Mouse (Mus musculus) embryonic facial prominence, embryonic 12.5 days (tissue): ENCODE measurements around the gene Dbn1. TPM values are rescaled to one million over a fixed set of nuclear protein-coding genes. Genes with fewer than 3 reads are reported as not detected.

Experiments
- ATAC-seq: fragments of 200-750 bp; cut with Nextera tagmentation; 2 replicates; pipeline ENCODE4 v1.8.0; 2017; ENCODE audit not compliant: insufficient number of reproducible peaks, insufficient read depth, low FRiP score, low TSS enrichment
- H3K27ac ChIP-seq: fragments of 300-500 bp; sonication (generic); 2 replicates; pipeline ENCODE4 v1.5.1; 2016; ENCODE audit warnings: mild to moderate bottlenecking
- H3K27me3 ChIP-seq: fragments of 300-500 bp; sonication (generic); 2 replicates; pipeline ENCODE4 v1.6.1; 2016; ENCODE audit warnings: mild to moderate bottlenecking, moderate library complexity
- H3K36me3 ChIP-seq: fragments of 300-500 bp; sonication (generic); 2 replicates; pipeline ENCODE4 v1.6.1; 2016; ENCODE audit warnings: mild to moderate bottlenecking
- H3K4me1 ChIP-seq: fragments of 300-500 bp; sonication (generic); 2 replicates; pipeline ENCODE4 v1.6.1; 2016
- H3K4me2 ChIP-seq: fragments of 300-500 bp; sonication (generic); replicated peaks from 2 replicates; pipeline ENCODE4 v1.6.1; 2016; ENCODE audit warnings: mild to moderate bottlenecking, moderate library complexity
- H3K4me3 ChIP-seq: fragments of 300-500 bp; sonication (generic); 2 replicates; pipeline ENCODE4 v1.5.1; 2016; ENCODE audit warnings: mild to moderate bottlenecking
- H3K9ac ChIP-seq: fragments of 300-500 bp; sonication (generic); 2 replicates; pipeline ENCODE4 v1.6.1; 2016; ENCODE audit warnings: mild to moderate bottlenecking, moderate library complexity
- H3K9me3 ChIP-seq: fragments of 300-500 bp; sonication (generic); 2 replicates; pipeline ENCODE4 v1.6.1; 2016; ENCODE audit warnings: mild to moderate bottlenecking, moderate library complexity
- WGBS: fragments of 180-500 bp; shearing (Covaris S2); methylation state at CpG from one replicate; pipeline ENCODE4 v1.1.7; 2016; 5-methylcytosine and 5-hydroxymethylcytosine counted together
- polyA plus RNA-seq: library from polyadenylated mRNA; unstranded; fragments of >200 nt; fragmentation: Nextera tagmentation; extraction: Ambion mirVana; gene quantifications from 2 replicates; pipeline ENCODE4 v1.2.1, GENCODE M21; 2016

Gene Dbn1
- polyA plus RNA-seq, 1 experiment from 2014 or later, result 383 TPM

- Histone ChIP-seq H3K36me3 (peaks cover 78% of the 10 kb centered on the region), H3K4me1 (peaks cover 25% of the 10 kb centered on the region), H3K27ac (no peak overlapping the region), H3K9me3 (no peaks in the 10 kb centered on the region), H3K9ac (no peak overlapping the region), H3K4me2 (no peak overlapping the region), H3K4me3 (no peak overlapping the region), H3K27me3 (no peaks in the 10 kb centered on the region)
- whole genome bisulfite sequencing, result 58% methylated on average over 11 of the region's 11 CpGs
- ATAC-seq, result no peak
These were observed 20.0 kb upstream of the Dbn1 start for GRCm38 (mm10) chr13:55507877-55508276.

DNA sequence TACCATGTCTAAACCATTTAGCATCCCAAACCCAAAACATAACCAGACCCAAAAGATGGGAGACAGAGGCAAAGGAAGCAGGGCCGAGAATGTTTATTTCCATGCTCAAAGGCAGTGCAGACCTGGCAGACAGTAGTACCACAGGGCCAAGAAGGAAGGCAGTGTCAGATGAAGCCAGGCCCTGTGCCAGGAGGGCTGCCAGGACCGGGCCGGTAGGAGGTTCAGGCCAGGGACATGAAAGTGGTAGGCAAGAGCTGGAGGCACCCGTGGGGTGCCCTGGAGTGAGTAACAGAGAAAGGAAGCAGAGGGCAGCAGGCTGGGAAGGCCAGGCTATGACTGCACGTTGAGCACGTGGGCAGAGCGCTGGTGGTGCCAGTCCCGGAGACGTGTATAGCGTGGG lies 18.8 kb upstream of the Dbn1 start:
- no peaks in the 10 kb centered on the region for H3K9me3 ChIP-seq
- whole genome bisulfite sequencing, result 96% methylated on average over 10 of the region's 10 CpGs
- no peak overlapping the region for H3K27ac ChIP-seq
- no peak overlapping the region for H3K9ac ChIP-seq
- no peak overlapping the region for H3K4me2 ChIP-seq
- no peak for ATAC-seq
- H3K4me3 ChIP-seq, result no peak overlapping the region
- H3K27me3 ChIP-seq, result no peaks in the 10 kb centered on the region
- peaks cover 18% of the 10 kb centered on the region for H3K4me1 ChIP-seq
- H3K36me3 ChIP-seq, result peaks cover 89% of the 10 kb centered on the region

DNA sequence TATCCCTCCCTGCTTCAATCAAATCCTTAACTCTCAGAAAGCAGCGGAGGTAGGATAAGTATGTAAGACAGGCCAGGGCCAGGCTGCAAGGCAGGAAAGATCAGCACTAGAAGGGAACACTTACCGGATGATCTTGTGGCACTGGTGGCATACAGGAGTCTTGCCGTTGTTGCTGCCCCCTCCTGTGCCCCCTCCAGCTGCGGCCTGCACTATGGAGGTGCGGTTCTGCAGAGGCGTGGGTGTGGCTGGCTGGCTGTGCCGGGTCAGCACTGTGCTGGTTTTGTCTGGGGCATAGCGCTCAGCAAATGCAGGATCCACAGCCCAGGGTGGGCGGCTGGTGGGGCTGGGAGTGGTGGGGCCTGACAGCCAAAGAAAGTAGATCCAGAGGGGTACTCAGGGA lies 17.9 kb upstream of the Dbn1 start:
- Histone ChIP-seq H3K9me3 (no peaks in the 10 kb centered on the region), H3K4me2 (no peak overlapping the region), H3K9ac (no peak overlapping the region), H3K4me1 (peaks cover 9% of the 10 kb centered on the region), H3K36me3 (peaks cover 97% of the 10 kb centered on the region), H3K27me3 (no peaks in the 10 kb centered on the region), H3K27ac (no peak overlapping the region), H3K4me3 (no peak overlapping the region)
- WGBS, result 94% methylated on average over 9 of the region's 9 CpGs
- ATAC-seq, result no peak

GRCm38 (mm10) chr13:55504390-55504789 lies 16.5 kb upstream of the Dbn1 start:
- no peaks in the 10 kb centered on the region for H3K27me3 ChIP-seq
- no peaks in the 10 kb centered on the region for H3K9me3 ChIP-seq
- no peak overlapping the region for H3K9ac ChIP-seq
- H3K4me3 ChIP-seq, result no peak overlapping the region
- no peak overlapping the region for H3K4me2 ChIP-seq
- peaks cover 94% of the 10 kb centered on the region for H3K36me3 ChIP-seq
- WGBS, result 88% methylated on average over 5 of the region's 5 CpGs
- no peak overlapping the region for H3K27ac ChIP-seq
- no peaks in the 10 kb centered on the region for H3K4me1 ChIP-seq
- no peak for ATAC-seq

DNA sequence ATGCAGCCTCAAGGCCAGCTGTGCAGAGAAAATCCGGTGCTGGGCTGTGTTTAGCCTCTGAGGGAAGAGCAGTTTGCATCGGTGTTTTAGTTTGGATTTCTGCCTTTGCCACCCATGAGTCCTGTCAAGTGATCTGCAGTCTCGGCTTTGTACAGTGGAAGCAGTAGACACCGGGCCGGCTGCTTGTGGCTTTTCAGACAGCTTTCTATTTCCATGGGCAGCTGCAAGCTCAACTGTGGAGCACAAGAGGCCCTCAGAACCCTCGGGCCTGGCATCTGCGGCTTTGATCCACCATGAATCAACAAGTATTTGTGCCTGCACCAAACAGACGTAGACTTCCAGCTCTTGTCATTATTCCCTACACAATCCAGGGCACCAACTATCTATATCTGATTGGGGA lies 14.5 kb upstream of the Dbn1 start:
- Histone ChIP-seq H3K27me3 (no peaks in the 10 kb centered on the region), H3K4me3 (no peak overlapping the region), H3K4me2 (no peak overlapping the region), H3K9me3 (no peaks in the 10 kb centered on the region), H3K4me1 (no peaks in the 10 kb centered on the region), H3K27ac (no peak overlapping the region), H3K36me3 (peaks cover 92% of the 10 kb centered on the region), H3K9ac (no peak overlapping the region)
- WGBS, result 85% methylated on average over 8 of the region's 8 CpGs
- ATAC-seq, result no peak

DNA sequence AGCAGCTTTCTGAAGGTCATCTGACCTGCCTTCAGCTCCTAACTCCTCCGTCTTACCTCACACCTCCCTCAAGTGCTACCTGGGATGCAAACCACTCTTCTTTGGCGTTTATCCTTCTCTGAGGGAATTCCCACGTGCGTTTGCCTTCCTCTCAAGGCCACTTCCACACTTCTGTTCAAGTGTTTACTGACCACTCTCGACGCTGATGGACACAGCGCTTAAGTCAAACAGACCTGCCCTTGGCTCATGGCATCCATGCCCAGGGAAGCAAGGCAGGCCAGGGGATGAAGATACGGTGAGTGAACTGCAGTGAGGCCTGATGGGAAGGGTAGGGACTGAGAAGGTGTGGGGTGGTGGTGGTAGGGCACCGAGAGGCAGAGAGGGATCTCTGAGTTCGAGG lies 12.7 kb upstream of the Dbn1 start:
- Histone ChIP-seq H3K4me1 (peaks cover 10% of the 10 kb centered on the region), H3K36me3 (peaks cover 78% of the 10 kb centered on the region), H3K9me3 (no peaks in the 10 kb centered on the region), H3K4me3 (no peak overlapping the region), H3K9ac (no peak overlapping the region), H3K27me3 (no peaks in the 10 kb centered on the region), H3K27ac (no peak overlapping the region), H3K4me2 (no peak overlapping the region)
- no peak for ATAC-seq
- WGBS, result 81% methylated on average over 10 of the region's 10 CpGs

GRCm38 (mm10) chr13:55498906-55499305 lies 11.0 kb upstream of the Dbn1 start:
- H3K36me3 ChIP-seq, result peaks cover 62% of the 10 kb centered on the region

DNA sequence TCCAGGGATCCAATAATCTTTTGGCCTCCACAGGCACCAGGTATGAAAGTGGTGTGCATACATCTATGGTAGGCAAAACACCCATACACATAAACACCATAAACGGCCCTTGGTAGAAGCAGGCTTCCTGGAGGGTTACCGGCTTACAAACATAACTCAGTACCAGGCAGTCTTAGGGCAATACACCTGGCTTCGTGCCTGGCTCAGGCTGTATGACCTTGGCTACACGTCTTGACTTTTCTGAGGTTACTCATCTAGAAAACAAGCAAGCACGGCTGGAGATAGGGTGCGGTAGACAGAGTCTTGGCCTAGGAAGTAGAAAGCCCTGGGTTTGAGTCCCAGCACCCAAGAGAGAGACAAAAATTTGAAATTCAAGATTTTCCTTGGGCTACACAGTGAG lies 8.8 kb upstream of the Dbn1 start:
- no peak for ATAC-seq

More at GRCm38 (mm10) chr13:55498906-55499305, 11.0 kb upstream of the Dbn1 start:
- Histone ChIP-seq H3K4me2 (no peak overlapping the region), H3K4me1 (peaks cover 20% of the 10 kb centered on the region), H3K4me3 (no peak overlapping the region), H3K27me3 (no peaks in the 10 kb centered on the region), H3K9ac (no peak overlapping the region), H3K27ac (no peak overlapping the region), H3K9me3 (no peaks in the 10 kb centered on the region)
- WGBS, result 61% methylated on average over 11 of the region's 11 CpGs
- ATAC-seq, result no peak

DNA sequence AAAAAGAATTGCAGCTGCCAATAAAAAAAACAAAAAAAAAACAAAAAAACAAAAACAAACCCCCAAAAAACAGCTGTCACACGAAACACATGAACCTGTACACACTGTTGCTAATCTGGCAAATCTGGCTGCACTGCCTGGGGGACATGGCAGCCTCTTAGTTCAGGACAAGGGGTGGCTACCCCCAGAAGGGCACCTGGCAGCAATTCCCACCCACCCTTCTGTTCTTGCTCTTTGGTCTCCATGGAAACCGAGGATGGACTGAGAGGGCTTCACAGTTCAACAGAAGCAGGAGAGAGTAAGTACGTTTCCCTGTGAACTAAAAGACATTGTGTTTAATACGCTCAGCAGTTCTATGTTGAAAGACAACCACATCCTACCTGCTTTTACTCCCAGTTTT lies 7.8 kb upstream of the Dbn1 start:
- Histone ChIP-seq H3K4me2 (no peak overlapping the region), H3K9me3 (no peaks in the 10 kb centered on the region), H3K27me3 (no peaks in the 10 kb centered on the region), H3K9ac (no peak overlapping the region), H3K4me1 (peaks cover 20% of the 10 kb centered on the region), H3K4me3 (no peak overlapping the region), H3K36me3 (peaks cover 32% of the 10 kb centered on the region), H3K27ac (no peak overlapping the region)
- WGBS, result 33% methylated on average over 4 of the region's 4 CpGs
- ATAC-seq, result no peak

More for the DNA sequence above, 8.8 kb upstream of the Dbn1 start:
- Histone ChIP-seq H3K9ac (no peak overlapping the region), H3K9me3 (no peaks in the 10 kb centered on the region), H3K4me2 (no peak overlapping the region), H3K27ac (no peak overlapping the region), H3K27me3 (no peaks in the 10 kb centered on the region), H3K36me3 (peaks cover 40% of the 10 kb centered on the region), H3K4me3 (no peak overlapping the region), H3K4me1 (peaks cover 20% of the 10 kb centered on the region)
- 84% methylated on average over 6 of the region's 6 CpGs for WGBS

DNA sequence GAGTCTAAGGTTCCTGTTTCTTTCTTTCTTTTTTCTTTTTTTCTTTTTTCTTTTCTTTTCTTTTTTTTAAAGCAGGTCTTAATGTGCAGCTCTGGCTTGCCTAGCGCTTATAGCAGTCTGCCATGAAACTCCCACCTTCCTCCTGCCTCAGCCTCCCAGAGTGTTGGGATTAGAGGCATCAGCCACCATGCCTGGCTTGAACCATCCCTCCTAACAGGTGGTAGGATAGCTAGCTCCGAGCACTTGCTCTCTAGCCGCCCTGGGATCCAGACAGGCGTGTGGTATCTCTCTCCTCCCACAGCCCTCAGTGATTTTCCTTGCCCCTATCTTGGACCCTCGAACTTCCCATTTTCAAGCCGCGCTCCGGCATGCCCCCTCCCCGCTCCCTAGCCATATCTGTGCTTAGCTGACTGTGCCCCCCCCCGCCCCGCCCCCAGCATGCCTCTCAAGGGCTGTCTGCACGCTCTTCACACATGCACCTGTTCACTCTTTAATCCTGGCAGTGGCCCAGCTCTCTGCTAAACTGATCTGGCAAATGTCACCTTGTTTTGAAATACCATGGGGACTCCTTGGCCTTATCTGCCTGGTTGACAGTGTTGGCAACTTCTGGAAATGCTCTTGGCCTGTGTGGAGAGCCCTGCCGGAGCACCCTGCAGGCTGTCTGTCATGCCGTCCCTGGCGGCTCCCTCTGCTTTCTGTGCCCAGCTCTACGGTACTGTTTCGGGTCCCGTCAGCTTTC lies 7.1 kb upstream of the Dbn1 start:
- no peak overlapping the region for H3K9ac ChIP-seq
- H3K4me2 ChIP-seq, result no peak overlapping the region
- ATAC-seq, result no peak
- no peaks in the 10 kb centered on the region for H3K9me3 ChIP-seq
- H3K27me3 ChIP-seq, result no peaks in the 10 kb centered on the region
- H3K4me3 ChIP-seq, result no peak overlapping the region
- WGBS, result 30% methylated on average over 18 of the region's 18 CpGs
- no peak overlapping the region for H3K27ac ChIP-seq
- H3K36me3 ChIP-seq, result peaks cover 26% of the 10 kb centered on the region
- peaks cover 20% of the 10 kb centered on the region for H3K4me1 ChIP-seq

DNA sequence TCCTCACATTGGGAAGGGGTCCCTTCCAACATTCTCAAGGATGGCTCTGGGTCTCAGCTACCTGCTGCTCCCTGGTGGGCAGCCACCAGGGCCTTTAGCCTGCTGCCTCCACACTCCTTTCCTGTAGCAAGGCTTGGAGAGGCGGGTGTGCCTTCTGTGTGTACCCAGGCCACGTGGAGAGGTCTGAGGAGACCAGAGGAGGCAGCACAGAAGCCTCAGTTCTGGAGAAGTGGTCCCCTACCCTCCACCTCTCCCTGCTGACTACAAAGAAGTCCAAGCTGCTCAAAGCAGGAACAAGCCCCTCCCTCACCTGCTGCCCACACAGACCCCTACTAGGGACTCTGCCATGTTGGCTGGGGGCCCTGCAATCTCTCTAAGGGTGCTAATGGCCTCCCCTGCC lies 6.3 kb upstream of the Dbn1 start:
- Histone ChIP-seq H3K4me2 (no peak overlapping the region), H3K4me3 (no peak overlapping the region), H3K9me3 (no peaks in the 10 kb centered on the region), H3K36me3 (peaks cover 22% of the 10 kb centered on the region), H3K9ac (0 out of 2 replicates have a peak overlapping the region, but pooled peaks have one; percentile 15), H3K27ac (no peak overlapping the region), H3K4me1 (peaks cover 20% of the 10 kb centered on the region), H3K27me3 (no peaks in the 10 kb centered on the region)
- WGBS, result 30% methylated on average over 2 of the region's 2 CpGs
- ATAC-seq, result no peak

DNA sequence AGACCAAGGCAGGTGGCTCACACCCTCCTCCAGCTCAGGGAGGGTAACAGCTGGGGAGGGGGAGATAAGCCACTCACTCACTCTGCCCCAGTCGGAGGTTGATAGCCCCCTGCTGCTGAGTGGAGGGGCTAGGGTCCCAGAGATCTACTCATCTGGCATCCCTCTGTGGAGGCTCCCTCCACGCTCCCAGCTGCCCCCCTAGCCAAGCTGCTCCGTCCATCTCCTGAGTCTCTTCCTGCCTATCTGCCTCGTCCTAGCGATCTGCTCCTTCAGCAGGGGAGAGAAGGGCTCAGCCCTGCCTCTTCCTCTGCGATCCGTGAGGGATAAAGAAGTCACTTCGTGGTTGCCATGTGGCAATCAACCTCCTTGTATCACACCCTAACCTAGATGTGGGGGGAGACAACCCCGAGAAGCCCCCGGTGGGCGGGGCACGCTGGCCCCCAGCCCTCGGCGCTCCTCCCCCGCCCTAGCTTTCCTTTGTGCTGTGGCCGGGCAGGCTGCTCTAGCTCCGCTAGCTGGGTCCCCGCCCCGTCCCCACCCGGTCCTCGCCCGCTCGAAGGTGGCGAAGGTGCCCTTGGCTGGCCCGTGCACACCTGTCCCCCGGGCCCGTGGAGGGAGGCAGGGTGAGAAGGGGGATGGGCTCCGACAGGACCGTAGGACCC lies 864 bp downstream of the Dbn1 start:
- ATAC-seq, result peak; percentile 28; the same call in 1 of the 2 replicates
- H3K4me1 ChIP-seq, result peaks cover 43% of the 10 kb centered on the region
- no peaks in the 10 kb centered on the region for H3K9me3 ChIP-seq
- peak overlapping the region; percentile 95 for H3K4me2 ChIP-seq
- H3K36me3 ChIP-seq, result peaks cover 21% of the 10 kb centered on the region
- peak overlapping the region; percentile 98 for H3K9ac ChIP-seq
- peak overlapping the region; percentile 96 for H3K27ac ChIP-seq
- peak overlapping the region; percentile 85 for H3K4me3 ChIP-seq
- under 1% methylated on average over 26 of the region's 29 CpGs for WGBS
- no peaks in the 10 kb centered on the region for H3K27me3 ChIP-seq
